Mouse (Mus musculus): Measurements from ENCODE around the gene Gmnc. TPM values are rescaled to one million over a fixed set of nuclear protein-coding genes. Genes with fewer than 3 reads are reported as not detected.

Gmnc gene
- polyA plus RNA-seq, 1 experiment: not detected

GRCm38 (mm10) chr16:26985796-26986195 is 5.7 kb downstream of the Gmnc start:
- Histone ChIP-seq H3K27ac (ENCODE audit: insufficient read depth, low read length) (no peak overlapping the region), H3K4me1 (ENCODE audit: control insufficient read depth, insufficient read depth, low read length) (no peaks in the 10 kb centered on the region), H3K4me3 (ENCODE audit: insufficient read depth, low read length) (no peak overlapping the region)
- TF ChIP-seq CTCF (IDR thresholded peaks at IDR 0.05; ENCODE audit: borderline replicate concordance, insufficient read depth, low read length): no peak
- no peak for TF ChIP-seq POLR2A (IDR thresholded peaks at IDR 0.05; ENCODE audit: low read depth, low read length)

GRCm38 (mm10) chr16:26982112-26982511 is 9.3 kb downstream of the Gmnc start:
- Histone ChIP-seq H3K4me1 (ENCODE audit: control insufficient read depth, insufficient read depth, low read length) (no peaks in the 10 kb centered on the region), H3K4me3 (ENCODE audit: insufficient read depth, low read length) (no peak overlapping the region), H3K27ac (ENCODE audit: insufficient read depth, low read length) (no peak overlapping the region)
- no peak for TF ChIP-seq POLR2A (IDR thresholded peaks at IDR 0.05; ENCODE audit: low read depth, low read length)
- no peak for TF ChIP-seq CTCF (IDR thresholded peaks at IDR 0.05; ENCODE audit: borderline replicate concordance, insufficient read depth, low read length)

- H3K4me1 ChIP-seq (ENCODE audit: control insufficient read depth, insufficient read depth, low read length): no peaks in the 10 kb centered on the region
- no peak overlapping the region for H3K27ac ChIP-seq (ENCODE audit: insufficient read depth, low read length)
- no peak for TF ChIP-seq CTCF (IDR thresholded peaks at IDR 0.05; ENCODE audit: borderline replicate concordance, insufficient read depth, low read length)
- no peak for TF ChIP-seq POLR2A (IDR thresholded peaks at IDR 0.05; ENCODE audit: low read depth, low read length)
- no peak overlapping the region; the same call in 1 of the 2 replicates for H3K4me3 ChIP-seq (ENCODE audit: insufficient read depth, low read length)
Observed at GRCm38 (mm10) chr16:26967967-26968366, 23.5 kb downstream of the Gmnc start.

- H3K4me1 ChIP-seq (ENCODE audit: control insufficient read depth, insufficient read depth, low read length): no peaks in the 10 kb centered on the region
- H3K27ac ChIP-seq (ENCODE audit: insufficient read depth, low read length): no peak overlapping the region
- H3K4me3 ChIP-seq (ENCODE audit: insufficient read depth, low read length): no peak overlapping the region
- TF ChIP-seq POLR2A (IDR thresholded peaks at IDR 0.05; ENCODE audit: low read depth, low read length): no peak
- TF ChIP-seq CTCF (IDR thresholded peaks at IDR 0.05; ENCODE audit: borderline replicate concordance, insufficient read depth, low read length): no peak
Observed at GRCm38 (mm10) chr16:26966830-26967229, 24.6 kb downstream of the Gmnc start.

GRCm38 (mm10) chr16:26961971-26962370 is 29.5 kb downstream of the Gmnc start:
- no peak overlapping the region for H3K4me3 ChIP-seq (ENCODE audit: insufficient read depth, low read length)
- no peak overlapping the region for H3K27ac ChIP-seq (ENCODE audit: insufficient read depth, low read length)
- no peaks in the 10 kb centered on the region for H3K4me1 ChIP-seq (ENCODE audit: control insufficient read depth, insufficient read depth, low read length)

GRCm38 (mm10) chr16:26951601-26952000 is 39.9 kb downstream of the Gmnc start:
- TF ChIP-seq POLR2A (IDR thresholded peaks at IDR 0.05; ENCODE audit: low read depth, low read length) (no peak), CTCF (IDR thresholded peaks at IDR 0.05; ENCODE audit: borderline replicate concordance, insufficient read depth, low read length) (no peak)
- no peak overlapping the region for H3K27ac ChIP-seq (ENCODE audit: insufficient read depth, low read length)
- H3K4me1 ChIP-seq (ENCODE audit: control insufficient read depth, insufficient read depth, low read length): no peaks in the 10 kb centered on the region

More at GRCm38 (mm10) chr16:26961971-26962370, 29.5 kb downstream of the Gmnc start:
- TF ChIP-seq POLR2A (IDR thresholded peaks at IDR 0.05; ENCODE audit: low read depth, low read length) (no peak), CTCF (IDR thresholded peaks at IDR 0.05; ENCODE audit: borderline replicate concordance, insufficient read depth, low read length) (no peak)

GRCm38 (mm10) chr16:26950209-26950608 is 41.2 kb downstream of the Gmnc start:
- Histone ChIP-seq H3K4me3 (ENCODE audit: insufficient read depth, low read length) (no peak overlapping the region), H3K4me1 (ENCODE audit: control insufficient read depth, insufficient read depth, low read length) (no peaks in the 10 kb centered on the region), H3K27ac (ENCODE audit: insufficient read depth, low read length) (no peak overlapping the region)
- TF ChIP-seq CTCF (IDR thresholded peaks at IDR 0.05; ENCODE audit: borderline replicate concordance, insufficient read depth, low read length): no peak
- TF ChIP-seq POLR2A (IDR thresholded peaks at IDR 0.05; ENCODE audit: low read depth, low read length): no peak

More at GRCm38 (mm10) chr16:26951601-26952000, 39.9 kb downstream of the Gmnc start:
- H3K4me3 ChIP-seq (ENCODE audit: insufficient read depth, low read length): no peak overlapping the region

- Histone ChIP-seq H3K4me3 (ENCODE audit: insufficient read depth, low read length) (no peak overlapping the region), H3K4me1 (ENCODE audit: control insufficient read depth, insufficient read depth, low read length) (no peaks in the 10 kb centered on the region), H3K27ac (ENCODE audit: insufficient read depth, low read length) (no peak overlapping the region)
- no peak for TF ChIP-seq CTCF (IDR thresholded peaks at IDR 0.05; ENCODE audit: borderline replicate concordance, insufficient read depth, low read length)
- TF ChIP-seq POLR2A (IDR thresholded peaks at IDR 0.05; ENCODE audit: low read depth, low read length): no peak
Observed at GRCm38 (mm10) chr16:26903968-26904367, 87.5 kb downstream of the Gmnc start.

GRCm38 (mm10) chr16:26901471-26901870 is 90.0 kb downstream of the Gmnc start:
- Histone ChIP-seq H3K4me1 (ENCODE audit: control insufficient read depth, insufficient read depth, low read length) (no peaks in the 10 kb centered on the region), H3K4me3 (ENCODE audit: insufficient read depth, low read length) (no peak overlapping the region), H3K27ac (ENCODE audit: insufficient read depth, low read length) (no peak overlapping the region)
- TF ChIP-seq POLR2A (IDR thresholded peaks at IDR 0.05; ENCODE audit: low read depth, low read length): no peak
- no peak for TF ChIP-seq CTCF (IDR thresholded peaks at IDR 0.05; ENCODE audit: borderline replicate concordance, insufficient read depth, low read length)

- Histone ChIP-seq H3K27ac (ENCODE audit: insufficient read depth, low read length) (no peak overlapping the region), H3K4me1 (ENCODE audit: control insufficient read depth, insufficient read depth, low read length) (no peaks in the 10 kb centered on the region), H3K4me3 (ENCODE audit: insufficient read depth, low read length) (no peak overlapping the region)
- TF ChIP-seq POLR2A (IDR thresholded peaks at IDR 0.05; ENCODE audit: low read depth, low read length) (no peak), CTCF (IDR thresholded peaks at IDR 0.05; ENCODE audit: borderline replicate concordance, insufficient read depth, low read length) (no peak)
Observed at GRCm38 (mm10) chr16:26886337-26886736, 105.1 kb downstream of the Gmnc start.

GRCm38 (mm10) chr16:26876885-26877284 is 114.6 kb downstream of the Gmnc start:
- H3K4me3 ChIP-seq (ENCODE audit: insufficient read depth, low read length): no peak overlapping the region
- no peaks in the 10 kb centered on the region for H3K4me1 ChIP-seq (ENCODE audit: control insufficient read depth, insufficient read depth, low read length)
- no peak overlapping the region for H3K27ac ChIP-seq (ENCODE audit: insufficient read depth, low read length)
- TF ChIP-seq POLR2A (IDR thresholded peaks at IDR 0.05; ENCODE audit: low read depth, low read length) (no peak), CTCF (IDR thresholded peaks at IDR 0.05; ENCODE audit: borderline replicate concordance, insufficient read depth, low read length) (no peak)

Data from embryonic fibroblast, embryonic 13.5 days (primary cell).